Mouse (Mus musculus): ENCODE data around the gene Becn1. TPM values are rescaled to one million over a fixed set of nuclear protein-coding genes. Genes with fewer than 3 reads are reported as not detected.
A peak's percentile ranks its signal among the peaks of the same experiment; 100 is the strongest.

The Becn1 gene
- polyA plus RNA-seq, 1 experiment from 2014 or later: 93.6 TPM

DNA sequence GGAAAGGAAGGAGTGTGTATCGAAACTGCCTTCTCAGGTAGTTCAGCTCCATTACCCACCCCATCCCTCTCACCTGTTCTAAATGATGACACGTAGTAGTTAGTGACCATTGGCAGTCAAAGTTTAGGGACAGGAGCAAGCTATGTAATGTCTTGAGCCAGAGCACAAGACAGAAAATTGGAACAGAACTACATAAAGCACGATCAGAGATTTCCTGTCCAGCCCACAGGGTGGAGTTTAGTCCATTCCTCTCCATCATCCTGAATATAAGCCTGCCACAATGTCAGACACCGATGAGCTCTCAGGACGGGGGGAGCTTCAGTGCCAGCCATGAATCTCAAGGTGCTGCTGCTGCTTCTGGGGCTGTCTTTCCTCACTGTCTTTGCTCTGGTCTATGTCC, 22.7 kb upstream of the Becn1 start, which contains the start of gene Aoc2:
Aoc2 (plus strand) TSS at position 301 of the 400 bp plus-strand sequence.
- Histone ChIP-seq H3K4me2 (ENCODE audit: low read depth, low read length) (no peak within 1 kb of the TSS), H3K9me3 (replicated peaks; ENCODE audit: control insufficient read depth, low read length) (no peaks in the 10 kb centered on the region), H3K4me1 (ENCODE audit: control insufficient read depth, low read depth, low read length) (no peaks in the 10 kb centered on the region), H3K27ac (ENCODE audit: low read length) (no peak within 1 kb of the TSS), H3K9ac (ENCODE audit: low read depth, low read length) (no peak within 1 kb of the TSS), H3K27me3 (ENCODE audit: control insufficient read depth, insufficient read depth, low read depth, low read length) (no peaks in the 10 kb centered on the region), H3K36me3 (ENCODE audit: control insufficient read depth, insufficient read depth) (peaks cover 57% of the 10 kb centered on the region), H3K4me3 (ENCODE audit: low read depth, low read length) (no peak within 1 kb of the TSS)
- 91% methylated on average over 5 of the region's 5 CpGs for WGBS (ENCODE audit: insufficient replicate concordance)
- no peak for ATAC-seq (ENCODE audit: low read depth)

- Histone ChIP-seq H3K4me1 (ENCODE audit: control insufficient read depth, low read depth, low read length) (no peaks in the 10 kb centered on the region; the same call in 1 of the 2 replicates), H3K36me3 (ENCODE audit: control insufficient read depth, insufficient read depth) (peaks cover 68% of the 10 kb centered on the region), H3K27me3 (ENCODE audit: control insufficient read depth, insufficient read depth, low read depth, low read length) (no peaks in the 10 kb centered on the region), H3K4me2 (ENCODE audit: low read depth, low read length) (no peak overlapping the region), H3K4me3 (ENCODE audit: low read depth, low read length) (no peak overlapping the region), H3K9ac (ENCODE audit: low read depth, low read length) (no peak overlapping the region), H3K27ac (ENCODE audit: low read length) (no peak overlapping the region), H3K9me3 (replicated peaks; ENCODE audit: control insufficient read depth, low read length) (no peaks in the 10 kb centered on the region)
- WGBS (ENCODE audit: insufficient replicate concordance): 35% methylated on average over 4 of the region's 4 CpGs
- peak; percentile 37 for ATAC-seq (ENCODE audit: low read depth)
Observed at GRCm38 (mm10) chr11:101323609-101324008, 21.5 kb upstream of the Becn1 start.

DNA sequence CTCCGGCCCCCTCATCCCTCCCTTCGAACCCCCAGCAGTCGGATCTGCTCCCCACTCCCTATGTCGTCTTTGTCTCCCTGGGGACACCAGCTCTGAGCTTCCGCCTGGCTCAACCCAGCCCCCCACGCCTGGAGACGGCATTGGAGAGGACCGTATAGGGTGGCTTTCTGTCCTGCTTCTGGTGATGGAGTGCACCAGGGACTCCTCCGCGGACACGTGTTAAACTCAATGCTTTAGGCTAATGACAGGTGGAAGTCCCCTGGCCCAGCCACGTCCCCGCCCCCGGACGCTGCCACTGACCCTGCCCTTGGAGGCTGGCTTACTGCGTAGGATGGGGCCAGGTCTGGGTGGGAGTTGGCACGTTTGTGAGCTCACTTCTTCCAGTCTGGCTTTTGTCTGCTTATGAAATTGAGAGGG, 14.4 kb upstream of the Becn1 start:
- no peaks in the 10 kb centered on the region for H3K27me3 ChIP-seq (ENCODE audit: control insufficient read depth, insufficient read depth, low read depth, low read length)
- H3K27ac ChIP-seq (ENCODE audit: low read length): peak overlapping the region; percentile 99
- WGBS (ENCODE audit: insufficient replicate concordance): 0% methylated on average over 17 of the region's 17 CpGs
- H3K9ac ChIP-seq (ENCODE audit: low read depth, low read length): peak overlapping the region; percentile 98
- peak; percentile 63 for ATAC-seq (ENCODE audit: low read depth)
- no peaks in the 10 kb centered on the region for H3K9me3 ChIP-seq (replicated peaks; ENCODE audit: control insufficient read depth, low read length)
- H3K4me2 ChIP-seq (ENCODE audit: low read depth, low read length): peak overlapping the region; percentile 85
- peak overlapping the region; percentile 93 for H3K4me3 ChIP-seq (ENCODE audit: low read depth, low read length)
- H3K36me3 ChIP-seq (ENCODE audit: control insufficient read depth, insufficient read depth): peaks cover 34% of the 10 kb centered on the region
- H3K4me1 ChIP-seq (ENCODE audit: control insufficient read depth, low read depth, low read length): peaks cover 24% of the 10 kb centered on the region

GRCm38 (mm10) chr11:101315665-101316500, 13.8 kb upstream of the Becn1 start, which contains the start of gene Psme3:
Gene Psme3, plus strand, starts transcription at chr11:101316213.
- WGBS (ENCODE audit: insufficient replicate concordance): under 1% methylated on average over 62 of the region's 62 CpGs
- H3K9ac ChIP-seq (ENCODE audit: low read depth, low read length): peak within 1 kb of the TSS; percentile 98
- peaks cover 24% of the 10 kb centered on the region for H3K4me1 ChIP-seq (ENCODE audit: control insufficient read depth, low read depth, low read length)

DNA sequence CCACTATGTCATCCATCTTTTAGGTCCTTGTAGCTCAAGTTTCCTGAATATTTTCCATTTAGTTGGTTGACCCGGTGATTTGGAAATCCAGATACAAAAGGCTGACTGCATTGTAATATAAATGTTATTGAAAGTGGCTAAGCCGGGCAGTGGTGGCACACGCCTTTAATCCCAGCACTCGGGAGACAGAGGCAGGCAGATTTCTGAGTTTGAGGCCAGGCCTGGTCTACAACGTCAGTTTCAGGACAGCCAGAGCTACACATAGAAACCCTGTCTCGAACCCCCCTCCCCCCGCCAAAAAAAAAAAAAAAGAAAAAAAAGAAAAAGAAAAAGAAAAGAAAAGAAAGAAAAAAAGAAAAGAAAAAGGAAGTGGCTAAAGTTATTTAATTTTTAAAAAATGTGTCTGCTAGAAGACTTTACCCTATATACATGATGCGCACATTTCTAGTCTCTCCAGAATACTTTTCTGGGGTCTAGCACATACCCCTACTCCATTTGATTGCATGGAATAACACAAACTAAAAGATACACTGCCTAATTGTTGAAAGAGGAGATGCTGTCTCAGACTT, 13.1 kb upstream of the Becn1 start:
- Histone ChIP-seq H3K9me3 (replicated peaks; ENCODE audit: control insufficient read depth, low read length) (no peaks in the 10 kb centered on the region), H3K27ac (ENCODE audit: low read length) (peak overlapping the region; percentile 99), H3K4me2 (ENCODE audit: low read depth, low read length) (peak overlapping the region; percentile 85), H3K36me3 (ENCODE audit: control insufficient read depth, insufficient read depth) (peaks cover 21% of the 10 kb centered on the region), H3K4me3 (ENCODE audit: low read depth, low read length) (peak overlapping the region; percentile 93), H3K27me3 (ENCODE audit: control insufficient read depth, insufficient read depth, low read depth, low read length) (no peaks in the 10 kb centered on the region), H3K4me1 (ENCODE audit: control insufficient read depth, low read depth, low read length) (peaks cover 24% of the 10 kb centered on the region), H3K9ac (ENCODE audit: low read depth, low read length) (peak overlapping the region; percentile 98; the same call in 1 of the 2 replicates)
- ATAC-seq (ENCODE audit: low read depth): no peak
- 51% methylated on average over 8 of the region's 8 CpGs for WGBS (ENCODE audit: insufficient replicate concordance)

More at GRCm38 (mm10) chr11:101315665-101316500, 13.8 kb upstream of the Becn1 start, which contains the start of gene Psme3:
- Histone ChIP-seq H3K36me3 (ENCODE audit: control insufficient read depth, insufficient read depth) (peaks cover 28% of the 10 kb centered on the region), H3K27ac (ENCODE audit: low read length) (peak within 1 kb of the TSS; percentile 99), H3K4me3 (ENCODE audit: low read depth, low read length) (peak within 1 kb of the TSS; percentile 93), H3K9me3 (replicated peaks; ENCODE audit: control insufficient read depth, low read length) (no peaks in the 10 kb centered on the region), H3K27me3 (ENCODE audit: control insufficient read depth, insufficient read depth, low read depth, low read length) (no peaks in the 10 kb centered on the region), H3K4me2 (ENCODE audit: low read depth, low read length) (peak within 1 kb of the TSS; percentile 85)
- ATAC-seq (ENCODE audit: low read depth): peak; percentile 89

GRCm38 (mm10) chr11:101314567-101314966, 12.5 kb upstream of the Becn1 start:
- WGBS (ENCODE audit: insufficient replicate concordance): 93% methylated on average over 1 of the region's 1 CpGs
- no peak for ATAC-seq (ENCODE audit: low read depth)
- Histone ChIP-seq H3K9ac (ENCODE audit: low read depth, low read length) (no peak overlapping the region), H3K4me2 (ENCODE audit: low read depth, low read length) (0 out of 2 replicates have a peak overlapping the region, but pooled peaks have one; percentile 85), H3K4me1 (ENCODE audit: control insufficient read depth, low read depth, low read length) (peaks cover 24% of the 10 kb centered on the region), H3K4me3 (ENCODE audit: low read depth, low read length) (no peak overlapping the region), H3K36me3 (ENCODE audit: control insufficient read depth, insufficient read depth) (peaks cover 15% of the 10 kb centered on the region), H3K27ac (ENCODE audit: low read length) (peak overlapping the region; percentile 99), H3K9me3 (replicated peaks; ENCODE audit: control insufficient read depth, low read length) (no peaks in the 10 kb centered on the region), H3K27me3 (ENCODE audit: control insufficient read depth, insufficient read depth, low read depth, low read length) (no peaks in the 10 kb centered on the region)

GRCm38 (mm10) chr11:101312150-101312549, 10.1 kb upstream of the Becn1 start:
- Histone ChIP-seq H3K36me3 (ENCODE audit: control insufficient read depth, insufficient read depth) (no peaks in the 10 kb centered on the region), H3K4me3 (ENCODE audit: low read depth, low read length) (no peak overlapping the region), H3K9ac (ENCODE audit: low read depth, low read length) (no peak overlapping the region), H3K4me2 (ENCODE audit: low read depth, low read length) (no peak overlapping the region), H3K4me1 (ENCODE audit: control insufficient read depth, low read depth, low read length) (peaks cover 15% of the 10 kb centered on the region), H3K27me3 (ENCODE audit: control insufficient read depth, insufficient read depth, low read depth, low read length) (no peaks in the 10 kb centered on the region), H3K9me3 (replicated peaks; ENCODE audit: control insufficient read depth, low read length) (no peaks in the 10 kb centered on the region), H3K27ac (ENCODE audit: low read length) (no peak overlapping the region)
- no peak for ATAC-seq (ENCODE audit: low read depth)
- 56% methylated on average over 3 of the region's 3 CpGs for WGBS (ENCODE audit: insufficient replicate concordance)

- H3K36me3 ChIP-seq (ENCODE audit: control insufficient read depth, insufficient read depth): no peaks in the 10 kb centered on the region
- H3K4me1 ChIP-seq (ENCODE audit: control insufficient read depth, low read depth, low read length): peaks cover 15% of the 10 kb centered on the region
- no peaks in the 10 kb centered on the region for H3K27me3 ChIP-seq (ENCODE audit: control insufficient read depth, insufficient read depth, low read depth, low read length)
Observed at GRCm38 (mm10) chr11:101311083-101311482, 9.0 kb upstream of the Becn1 start.

GRCm38 (mm10) chr11:101307744-101308143, 5.7 kb upstream of the Becn1 start:
- H3K27ac ChIP-seq (ENCODE audit: low read length): no peak overlapping the region
- H3K9ac ChIP-seq (ENCODE audit: low read depth, low read length): no peak overlapping the region
- no peak overlapping the region for H3K4me3 ChIP-seq (ENCODE audit: low read depth, low read length)
- WGBS (ENCODE audit: insufficient replicate concordance): 30% methylated on average over 5 of the region's 5 CpGs
- no peaks in the 10 kb centered on the region; the same call in 1 of the 2 replicates for H3K4me1 ChIP-seq (ENCODE audit: control insufficient read depth, low read depth, low read length)
- no peaks in the 10 kb centered on the region for H3K36me3 ChIP-seq (ENCODE audit: control insufficient read depth, insufficient read depth)
- H3K9me3 ChIP-seq (replicated peaks; ENCODE audit: control insufficient read depth, low read length): no peaks in the 10 kb centered on the region
- no peaks in the 10 kb centered on the region for H3K27me3 ChIP-seq (ENCODE audit: control insufficient read depth, insufficient read depth, low read depth, low read length)
- no peak for ATAC-seq (ENCODE audit: low read depth)
- H3K4me2 ChIP-seq (ENCODE audit: low read depth, low read length): no peak overlapping the region

More at GRCm38 (mm10) chr11:101311083-101311482, 9.0 kb upstream of the Becn1 start:
- 70% methylated on average over 3 of the region's 3 CpGs for WGBS (ENCODE audit: insufficient replicate concordance)
- ATAC-seq (ENCODE audit: low read depth): no peak
- H3K4me2 ChIP-seq (ENCODE audit: low read depth, low read length): no peak overlapping the region
- H3K27ac ChIP-seq (ENCODE audit: low read length): no peak overlapping the region
- no peaks in the 10 kb centered on the region for H3K9me3 ChIP-seq (replicated peaks; ENCODE audit: control insufficient read depth, low read length)
- no peak overlapping the region for H3K9ac ChIP-seq (ENCODE audit: low read depth, low read length)
- H3K4me3 ChIP-seq (ENCODE audit: low read depth, low read length): no peak overlapping the region

All from liver, embryonic 16.5 days (tissue).